Mouse (Mus musculus) heart, embryonic 16.5 days (tissue): ENCODE measurements around the gene Zfp94. TPM values are rescaled to one million over a fixed set of nuclear protein-coding genes. Genes with fewer than 3 reads are reported as not detected.
A peak's percentile ranks its signal among the peaks of the same experiment; 100 is the strongest.

ENCODE experiments used
- ATAC-seq: fragments of 200-750 bp; cut with Nextera tagmentation; replicated peaks from 2 replicates; pipeline ENCODE4 v1.8.0; 2017; ENCODE audit warnings: moderate number of reproducible peaks; ENCODE audit not compliant: insufficient read depth, low FRiP score; ENCODE audit errors: extremely low read depth
- H3K27ac ChIP-seq: fragments of 300-500 bp; sonication (generic); 2 replicates; pipeline ENCODE4 v1.5.1; 2014; ENCODE audit warnings: mild to moderate bottlenecking, low read length, control low read depth, moderate library complexity
- H3K27me3 ChIP-seq: fragments of 300-500 bp; sonication (generic); 2 replicates; pipeline ENCODE4 v1.6.1; 2014; ENCODE audit warnings: low read length, mixed read lengths; ENCODE audit not compliant: control insufficient read depth, insufficient read depth
- H3K36me3 ChIP-seq: fragments of 300-500 bp; sonication (generic); 2 replicates; pipeline ENCODE4 v1.6.1; 2014; ENCODE audit not compliant: control insufficient read depth, insufficient read depth
- H3K4me1 ChIP-seq: fragments of 300-500 bp; sonication (generic); 2 replicates; pipeline ENCODE4 v1.6.1; 2014; ENCODE audit warnings: low read length, mixed read lengths; ENCODE audit not compliant: control insufficient read depth, insufficient read depth
- H3K4me2 ChIP-seq: fragments of 300-500 bp; sonication (generic); 2 replicates; pipeline ENCODE4 v1.6.1; 2014; ENCODE audit warnings: low read depth, mild to moderate bottlenecking, control low read depth, low read length
- H3K4me3 ChIP-seq: fragments of 300-500 bp; sonication (generic); 2 replicates; pipeline ENCODE4 v1.5.1; 2014; ENCODE audit warnings: mild to moderate bottlenecking, control low read depth, low read length
- H3K9ac ChIP-seq: fragments of 300-500 bp; sonication (generic); 2 replicates; pipeline ENCODE4 v1.6.1; 2014; ENCODE audit warnings: low read length, control low read depth
- H3K9me3 ChIP-seq: fragments of 300-500 bp; sonication (generic); replicated peaks from 2 replicates; pipeline ENCODE4 v1.6.1; 2016; ENCODE audit warnings: low read length; ENCODE audit not compliant: control insufficient read depth
- WGBS: fragments of 180-500 bp; shearing (Covaris S2); extraction: QIAGEN DNeasy Blood & Tissue Kit; methylation state at CpG from one replicate; pipeline ENCODE4 v1.1.7; 2014; 5-methylcytosine and 5-hydroxymethylcytosine counted together
- polyA plus RNA-seq: library from polyadenylated mRNA; unstranded; fragments of >200 nt; fragmentation: Nextera tagmentation; extraction: Ambion mirVana; gene quantifications from 2 replicates; pipeline ENCODE4 v1.2.1, GENCODE M21; 2015

Zfp94 gene
- polyA plus RNA-seq, 1 experiment from 2014 or later, result 5.1 TPM

GRCm38 (mm10) chr7:24325675-24326128, 9.2 kb upstream of the Zfp94 start:
- no peaks in the 10 kb centered on the region for H3K4me1 ChIP-seq
- H3K4me2 ChIP-seq, result peak overlapping the region; percentile 65
- no peak overlapping the region for H3K27ac ChIP-seq
- no peak for ATAC-seq
- H3K9me3 ChIP-seq, result peaks cover 15% of the 10 kb centered on the region
- 5% methylated on average over 13 of the region's 13 CpGs for WGBS
- H3K36me3 ChIP-seq, result no peaks in the 10 kb centered on the region
- peak overlapping the region; percentile 38 for H3K4me3 ChIP-seq
- no peaks in the 10 kb centered on the region for H3K27me3 ChIP-seq
- peak overlapping the region; percentile 49; the same call in 1 of the 2 replicates for H3K9ac ChIP-seq

- H3K27ac ChIP-seq, result no peak overlapping the region
- H3K9ac ChIP-seq, result no peak overlapping the region
- H3K4me2 ChIP-seq, result peak overlapping the region; percentile 65; the same call in 1 of the 2 replicates
- no peaks in the 10 kb centered on the region for H3K36me3 ChIP-seq
- no peak for ATAC-seq
- no peaks in the 10 kb centered on the region for H3K4me1 ChIP-seq
- H3K27me3 ChIP-seq, result no peaks in the 10 kb centered on the region
- H3K9me3 ChIP-seq, result peaks cover 15% of the 10 kb centered on the region
- WGBS, result 88% methylated on average over 6 of the region's 6 CpGs
- no peak overlapping the region for H3K4me3 ChIP-seq
Measured at GRCm38 (mm10) chr7:24325197-24325596, 8.7 kb upstream of the Zfp94 start.

- H3K9me3 ChIP-seq, result peaks cover 15% of the 10 kb centered on the region
- no peak overlapping the region for H3K27ac ChIP-seq
- no peak for ATAC-seq
- 55% methylated on average over 4 of the region's 4 CpGs for WGBS
- H3K36me3 ChIP-seq, result no peaks in the 10 kb centered on the region
- H3K27me3 ChIP-seq, result no peaks in the 10 kb centered on the region
- H3K4me1 ChIP-seq, result no peaks in the 10 kb centered on the region
- H3K4me3 ChIP-seq, result no peak overlapping the region
- H3K9ac ChIP-seq, result no peak overlapping the region
- H3K4me2 ChIP-seq, result no peak overlapping the region
Measured at GRCm38 (mm10) chr7:24322593-24322992, 6.1 kb upstream of the Zfp94 start.

GRCm38 (mm10) chr7:24318942-24319341, 2.5 kb upstream of the Zfp94 start:
- Histone ChIP-seq H3K27ac (no peak overlapping the region), H3K9me3 (peaks cover 3% of the 10 kb centered on the region), H3K4me3 (no peak overlapping the region), H3K27me3 (no peaks in the 10 kb centered on the region), H3K36me3 (no peaks in the 10 kb centered on the region), H3K4me2 (no peak overlapping the region), H3K9ac (no peak overlapping the region), H3K4me1 (peaks cover 5% of the 10 kb centered on the region; the same call in 1 of the 2 replicates)
- ATAC-seq, result no peak
- 60% methylated on average over 6 of the region's 6 CpGs for WGBS

- 28% methylated on average over 29 of the region's 29 CpGs for WGBS
- H3K27me3 ChIP-seq, result no peaks in the 10 kb centered on the region
- H3K4me1 ChIP-seq, result peaks cover 5% of the 10 kb centered on the region; the same call in 1 of the 2 replicates
- H3K4me3 ChIP-seq, result peak overlapping the region; percentile 79
- H3K9ac ChIP-seq, result peak overlapping the region; percentile 87
- no peaks in the 10 kb centered on the region for H3K9me3 ChIP-seq
- ATAC-seq, result 0 out of 2 replicates have a peak, but pooled peaks have one; percentile 1
- 0 out of 2 replicates have a peak overlapping the region, but pooled peaks have one; percentile 20 for H3K27ac ChIP-seq
- no peaks in the 10 kb centered on the region; the same call in 1 of the 2 replicates for H3K36me3 ChIP-seq
- peak overlapping the region; percentile 94 for H3K4me2 ChIP-seq
Measured at GRCm38 (mm10) chr7:24315726-24316566, 520 bp downstream of the Zfp94 start.

GRCm38 (mm10) chr7:24300771-24301282, 15.6 kb downstream of the Zfp94 start, which contains the start of gene Zfp61:
Gene Zfp61 (minus strand): TSS chr7:24301232.
- ATAC-seq, result peak; percentile 53; the same call in 1 of the 2 replicates
- Histone ChIP-seq H3K27ac (peak within 1 kb of the TSS; percentile 40; the same call in 1 of the 2 replicates), H3K4me1 (peaks cover 17% of the 10 kb centered on the region), H3K9me3 (no peaks in the 10 kb centered on the region), H3K4me3 (peak within 1 kb of the TSS; percentile 87), H3K36me3 (peaks cover 21% of the 10 kb centered on the region), H3K4me2 (peak within 1 kb of the TSS; percentile 92), H3K27me3 (no peaks in the 10 kb centered on the region), H3K9ac (peak within 1 kb of the TSS; percentile 61)
- 2% methylated on average over 13 of the region's 13 CpGs for WGBS

- WGBS, result 1% methylated on average over 18 of the region's 18 CpGs
- 0 out of 2 replicates have a peak overlapping the region, but pooled peaks have one; percentile 27 for H3K27ac ChIP-seq
- ATAC-seq, result no peak
- no peaks in the 10 kb centered on the region for H3K9me3 ChIP-seq
- H3K36me3 ChIP-seq, result peaks cover 30% of the 10 kb centered on the region
- peak overlapping the region; percentile 87 for H3K4me3 ChIP-seq
- peak overlapping the region; percentile 61 for H3K9ac ChIP-seq
- H3K27me3 ChIP-seq, result no peaks in the 10 kb centered on the region
- H3K4me1 ChIP-seq, result peaks cover 17% of the 10 kb centered on the region
- H3K4me2 ChIP-seq, result peak overlapping the region; percentile 92
Measured at GRCm38 (mm10) chr7:24299823-24300481, 16.5 kb downstream of the Zfp94 start.

GRCm38 (mm10) chr7:24298973-24299708, 17.3 kb downstream of the Zfp94 start:
- Histone ChIP-seq H3K27me3 (no peaks in the 10 kb centered on the region), H3K27ac (peak overlapping the region; percentile 76), H3K4me1 (peaks cover 17% of the 10 kb centered on the region), H3K4me3 (peak overlapping the region; percentile 87), H3K9ac (peak overlapping the region; percentile 89), H3K9me3 (no peaks in the 10 kb centered on the region), H3K4me2 (peak overlapping the region; percentile 92), H3K36me3 (peaks cover 37% of the 10 kb centered on the region)
- ATAC-seq, result peak; percentile 88
- under 1% methylated on average over 47 of the region's 47 CpGs for WGBS
